ENCODE assay signal across 18 mouse cellular contexts in the genomic region with DNA sequence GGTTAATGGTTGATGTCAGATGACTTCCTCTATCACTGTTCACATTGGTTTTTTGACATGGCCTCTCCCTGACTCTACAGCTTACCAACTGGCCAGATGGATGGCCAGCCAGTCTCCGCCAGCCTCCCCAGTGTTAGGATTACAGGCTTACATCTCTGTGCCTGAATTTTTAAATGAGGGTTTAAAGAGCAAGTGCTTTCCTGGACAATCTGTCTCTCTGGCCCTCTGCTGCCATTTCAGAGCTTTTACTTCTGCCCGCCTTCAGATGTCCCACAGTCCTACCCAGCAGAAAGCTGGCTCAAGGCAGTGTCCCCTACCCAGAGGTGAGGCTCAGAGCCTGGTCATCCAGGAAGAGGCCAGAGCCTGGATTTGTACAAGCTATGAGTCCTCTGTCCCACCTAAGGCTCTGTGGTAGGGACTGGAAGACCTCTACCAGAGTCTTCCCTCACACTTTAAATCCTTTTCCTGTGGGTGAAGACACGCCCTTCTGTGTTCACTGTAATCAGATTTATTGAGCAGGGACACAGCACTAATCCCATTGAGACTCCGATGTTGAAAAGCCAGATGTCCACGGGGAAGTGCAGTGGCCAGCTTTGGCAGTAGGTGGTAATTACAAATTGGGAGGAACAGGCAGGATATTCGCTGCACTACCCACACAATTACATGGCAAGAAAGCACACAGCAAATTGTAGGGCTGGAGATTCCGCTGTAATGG. TPM values are rescaled to one million over a fixed set of nuclear protein-coding genes. Genes with fewer than 3 reads are reported as not detected.
DNase-seq lines count a peak whose midpoint lies in the region; ATAC-seq and TF ChIP-seq lines count a peak whose summit lies in the region.
"Had no signal": no experiment of that assay in that cellular context is flagged by ENCODE, and none has a peak within 500 bp of the region (broad histone marks: within the 10 kb centered on the region; RNA-seq: fewer than 3 reads in every experiment).

No protein-coding gene starts in this region.

- peaks cover 72% of the 10 kb centered on the region for H3K27me3 ChIP-seq in forebrain, embryonic 10.5 days (ENCODE audit: poor library complexity, severe bottlenecking)
- H3K27me3 ChIP-seq in forebrain, embryonic 11.5 days (ENCODE audit: control insufficient read depth, insufficient read depth, low read length), result no peaks in the 10 kb centered on the region; the same call in 1 of the 2 replicates
- peaks cover 4% of the 10 kb centered on the region; the same call in 1 of the 2 replicates for H3K27me3 ChIP-seq in neural tube, embryonic 15.5 days (replicated peaks)
- peaks cover 4% of the 10 kb centered on the region; the same call in 1 of the 2 replicates for H3K27me3 ChIP-seq in hindbrain, postnatal 0 days (ENCODE audit: insufficient read depth, low read length)

- WGBS in forebrain, embryonic 10.5 days, result 50% methylated on average over 7 of the region's 7 CpGs
- WGBS in forebrain, embryonic 11.5 days, result 38% methylated on average over 7 of the region's 7 CpGs
- WGBS in neural tube, embryonic 15.5 days, result 59% methylated on average over 7 of the region's 7 CpGs
- 43% methylated on average over 7 of the region's 7 CpGs for WGBS in hindbrain, postnatal 0 days

- peak overlapping the region; percentile 69; the same call in 1 of the 2 replicates for H3K27ac ChIP-seq in forebrain, embryonic 10.5 days
- no peak overlapping the region for H3K27ac ChIP-seq in forebrain, embryonic 11.5 days (ENCODE audit: low read depth, low read length)
- H3K27ac ChIP-seq in neural tube, embryonic 15.5 days (replicated peaks), result 0 out of 2 replicates have a peak overlapping the region, but pooled peaks have one; percentile 30
- peak overlapping the region; percentile 52 for H3K27ac ChIP-seq in hindbrain, postnatal 0 days
- H3K27ac ChIP-seq: limb, embryonic 10.5 days; liver, embryonic 12.5 days; lung, embryonic 15.5 days had no signal

- no peak for ATAC-seq in forebrain, embryonic 11.5 days (replicated peaks; ENCODE audit: low FRiP score)
- ATAC-seq in neural tube, embryonic 15.5 days (ENCODE audit: low FRiP score), result no peak
- no peak for ATAC-seq in hindbrain, postnatal 0 days
- ATAC-seq: liver, embryonic 12.5 days had no signal

- peaks cover 74% of the 10 kb centered on the region for H3K4me1 ChIP-seq in forebrain, embryonic 10.5 days
- H3K4me1 ChIP-seq in forebrain, embryonic 11.5 days (replicated peaks; ENCODE audit: control insufficient read depth, insufficient read depth, low read length), result peaks cover 16% of the 10 kb centered on the region
- H3K4me1 ChIP-seq in neural tube, embryonic 15.5 days, result peaks cover 23% of the 10 kb centered on the region
- H3K4me1 ChIP-seq in hindbrain, postnatal 0 days (ENCODE audit: insufficient read depth, low read length), result peaks cover 9% of the 10 kb centered on the region; the same call in 1 of the 2 replicates
- H3K4me1 ChIP-seq: liver, embryonic 12.5 days had no signal

- no peak for DNase-seq in forebrain, embryonic 10.5 days (ENCODE audit: extremely low spot score, low spot score)
- no peak for DNase-seq in forebrain, embryonic 11.5 days (ENCODE audit: low spot score)
- no peak for DNase-seq in neural tube, embryonic 10.5 days (ENCODE audit: extremely low spot score, low spot score)
- DNase-seq in hindbrain, postnatal 0 days (ENCODE audit: low spot score), result peak; percentile 39
- no peak for DNase-seq in gastrocnemius, postnatal 4 days (ENCODE audit: low spot score in 2 of 2)
- DNase-seq in urinary bladder, postnatal 4 days (ENCODE audit: low spot score in 2 of 2), result no peak
- DNase-seq: adrenal gland, adult 2 months; kidney, adult 9 months; right cerebral cortex, postnatal 14 days; thymus, postnatal 4 days had no signal

- H3K9ac ChIP-seq in forebrain, embryonic 11.5 days (ENCODE audit: low read length), result no peak overlapping the region
- no peak overlapping the region for H3K9ac ChIP-seq in neural tube, embryonic 15.5 days (replicated peaks)
- no peak overlapping the region for H3K9ac ChIP-seq in hindbrain, postnatal 0 days (replicated peaks; ENCODE audit: low read length)
- H3K9ac ChIP-seq: liver, embryonic 12.5 days; lung, embryonic 15.5 days had no signal

- H3K4me2 ChIP-seq in forebrain, embryonic 11.5 days (ENCODE audit: low read depth, low read length, severe bottlenecking), result no peak overlapping the region
- H3K4me2 ChIP-seq in neural tube, embryonic 15.5 days, result no peak overlapping the region
- H3K4me2 ChIP-seq in hindbrain, postnatal 0 days (ENCODE audit: low read depth, low read length), result no peak overlapping the region
- H3K4me2 ChIP-seq: heart, embryonic 11.5 days; liver, embryonic 12.5 days; lung, embryonic 15.5 days had no signal

- H3K9me3 ChIP-seq in forebrain, embryonic 10.5 days, result no peaks in the 10 kb centered on the region
- H3K9me3 ChIP-seq in forebrain, embryonic 11.5 days (ENCODE audit: control insufficient read depth, low read length), result no peaks in the 10 kb centered on the region
- H3K9me3 ChIP-seq in neural tube, embryonic 15.5 days (replicated peaks), result no peaks in the 10 kb centered on the region
- no peaks in the 10 kb centered on the region for H3K9me3 ChIP-seq in hindbrain, postnatal 0 days (ENCODE audit: low read length)
- H3K9me3 ChIP-seq: limb, embryonic 10.5 days; liver, embryonic 12.5 days; lung, embryonic 15.5 days had no signal

- no peaks in the 10 kb centered on the region for H3K36me3 ChIP-seq in forebrain, embryonic 10.5 days (replicated peaks)
- H3K36me3 ChIP-seq in forebrain, embryonic 11.5 days (ENCODE audit: control insufficient read depth, insufficient read depth, low read length), result no peaks in the 10 kb centered on the region
- no peaks in the 10 kb centered on the region for H3K36me3 ChIP-seq in neural tube, embryonic 15.5 days
- H3K36me3 ChIP-seq in hindbrain, postnatal 0 days (ENCODE audit: insufficient read depth, low read length), result no peaks in the 10 kb centered on the region
- H3K36me3 ChIP-seq: limb, embryonic 10.5 days; liver, embryonic 12.5 days; lung, embryonic 15.5 days had no signal

- no peak for TF ChIP-seq CTCF in hindbrain, postnatal 0 days (IDR thresholded peaks at IDR 0.05; ENCODE audit: low read depth)

- no peak overlapping the region for H3K4me3 ChIP-seq in forebrain, embryonic 10.5 days
- no peak overlapping the region for H3K4me3 ChIP-seq in forebrain, embryonic 11.5 days (ENCODE audit: low read depth, low read length)
- H3K4me3 ChIP-seq in neural tube, embryonic 15.5 days (replicated peaks), result no peak overlapping the region
- no peak overlapping the region for H3K4me3 ChIP-seq in hindbrain, postnatal 0 days (ENCODE audit: low read length)
- H3K4me3 ChIP-seq: limb, embryonic 10.5 days; liver, embryonic 12.5 days; lung, embryonic 15.5 days had no signal

RNA-seq across cellular contexts. Expression of a gene that starts 32.1 kb away (rescaled TPM):
- polyA plus RNA-seq in forebrain, embryonic 10.5 days (2016; fragmentation: Nextera tagmentation; extraction: Ambion mirVana), result not detected in 2 replicates
- 0.15 and 0.21 TPM in 2 replicates for polyA plus RNA-seq in forebrain, embryonic 11.5 days (2014; fragmentation: Nextera tagmentation; extraction: Ambion mirVana)
- polyA plus RNA-seq in neural tube, embryonic 15.5 days (2015; fragmentation: Nextera tagmentation; extraction: Ambion mirVana), result 2.0 and 2.2 TPM in 2 replicates
- total RNA-seq in hindbrain, postnatal 0 days (2014; rRNA removed), result 9.0 and 11.1 TPM in 2 replicates
- 2.8 and 2.9 TPM in 2 replicates for polyA plus RNA-seq in hindbrain, postnatal 0 days (2015; fragmentation: Nextera tagmentation; extraction: Ambion mirVana)
- under 1 TPM; 0.10 to 0.13 TPM for total RNA-seq in gastrocnemius, postnatal 4 days (2021)
- total RNA-seq: adrenal gland, adult 2 months; heart, postnatal 25 days; megakaryocyte progenitor cell, adult 5-6 weeks had no signal
- polyA plus RNA-seq: adrenal gland, adult 2 months; C2C12 had no signal

RNA-seq across cellular contexts. Expression of a gene that starts 49.3 kb away (rescaled TPM):
- polyA plus RNA-seq in forebrain, embryonic 10.5 days (2016; fragmentation: Nextera tagmentation; extraction: Ambion mirVana), result 41.1 and 44.3 TPM in 2 replicates
- polyA plus RNA-seq in forebrain, embryonic 11.5 days (2014; fragmentation: Nextera tagmentation; extraction: Ambion mirVana), result 49.5 and 51.9 TPM in 2 replicates
- 36.7 and 37.0 TPM in 2 replicates for polyA plus RNA-seq in neural tube, embryonic 15.5 days (2015; fragmentation: Nextera tagmentation; extraction: Ambion mirVana)
- 48.2 and 49.3 TPM in 2 replicates for total RNA-seq in hindbrain, postnatal 0 days (2014; rRNA removed)
- 32.5 and 36.0 TPM in 2 replicates for polyA plus RNA-seq in hindbrain, postnatal 0 days (2015; fragmentation: Nextera tagmentation; extraction: Ambion mirVana)
- 10 to 100 TPM; 14.1 to 17.3 TPM for total RNA-seq in gastrocnemius, postnatal 4 days (2021)

RNA-seq across cellular contexts. Expression of a gene that starts 57.2 kb away (rescaled TPM):
- 103 and 104 TPM in 2 replicates for polyA plus RNA-seq in forebrain, embryonic 10.5 days (2016; fragmentation: Nextera tagmentation; extraction: Ambion mirVana)
- 98.6 and 108 TPM in 2 replicates for polyA plus RNA-seq in forebrain, embryonic 11.5 days (2014; fragmentation: Nextera tagmentation; extraction: Ambion mirVana)
- 81.0 and 90.0 TPM in 2 replicates for polyA plus RNA-seq in neural tube, embryonic 15.5 days (2015; fragmentation: Nextera tagmentation; extraction: Ambion mirVana)
- total RNA-seq in hindbrain, postnatal 0 days (2014; rRNA removed), result 88.5 and 106 TPM in 2 replicates
- 82.9 and 84.4 TPM in 2 replicates for polyA plus RNA-seq in hindbrain, postnatal 0 days (2015; fragmentation: Nextera tagmentation; extraction: Ambion mirVana)
- 10 to 100 TPM; 46.8 to 52.2 TPM for total RNA-seq in gastrocnemius, postnatal 4 days (2021)
